Mouse (Mus musculus) ovary, postnatal 10 days (tissue): Measurements from ENCODE around the gene Saxo1.
A peak's percentile ranks its signal among the peaks of the same experiment; 100 is the strongest.

Experiments
- DNase-seq: peaks from one replicate; pipeline ENCODE4 v3.0.0; 2022; ENCODE audit warnings: low spot score

The Saxo1 gene

DNA sequence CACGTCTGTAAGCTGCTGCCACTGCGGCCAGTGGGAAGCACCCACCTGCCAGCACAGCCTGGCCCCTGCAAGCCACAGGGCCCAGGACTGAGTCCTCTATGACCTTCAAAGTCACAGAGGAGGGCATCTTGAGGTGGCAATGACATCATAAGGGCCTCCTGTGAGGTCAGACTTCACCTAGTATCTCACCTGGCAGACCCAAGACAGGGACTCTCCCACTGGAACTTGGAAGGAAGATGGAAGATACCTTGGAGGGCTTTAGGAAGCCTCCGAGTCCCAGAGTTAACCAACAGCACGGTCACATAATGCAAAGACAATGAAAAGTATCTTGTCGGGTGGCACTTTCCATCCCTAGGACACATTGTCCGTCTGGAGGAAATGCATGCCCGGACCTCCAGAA is at the start of gene Saxo1:
Saxo1 (minus strand) TSS at position 101 of the 400 bp plus-strand sequence.
- DNase-seq = no peak

GRCm38 (mm10) chr4:86591304-86591703 is 33.2 kb upstream of the Saxo1 start:
- DNase-seq = no peak

- no peak for DNase-seq
These were observed 30.1 kb upstream of the Saxo1 start for GRCm38 (mm10) chr4:86588236-86588635.

- DNase-seq = no peak
These were observed 22.5 kb upstream of the Saxo1 start for GRCm38 (mm10) chr4:86580591-86580990.

- DNase-seq = no peak
These were observed 21.9 kb upstream of the Saxo1 start for GRCm38 (mm10) chr4:86580056-86580455.

DNA sequence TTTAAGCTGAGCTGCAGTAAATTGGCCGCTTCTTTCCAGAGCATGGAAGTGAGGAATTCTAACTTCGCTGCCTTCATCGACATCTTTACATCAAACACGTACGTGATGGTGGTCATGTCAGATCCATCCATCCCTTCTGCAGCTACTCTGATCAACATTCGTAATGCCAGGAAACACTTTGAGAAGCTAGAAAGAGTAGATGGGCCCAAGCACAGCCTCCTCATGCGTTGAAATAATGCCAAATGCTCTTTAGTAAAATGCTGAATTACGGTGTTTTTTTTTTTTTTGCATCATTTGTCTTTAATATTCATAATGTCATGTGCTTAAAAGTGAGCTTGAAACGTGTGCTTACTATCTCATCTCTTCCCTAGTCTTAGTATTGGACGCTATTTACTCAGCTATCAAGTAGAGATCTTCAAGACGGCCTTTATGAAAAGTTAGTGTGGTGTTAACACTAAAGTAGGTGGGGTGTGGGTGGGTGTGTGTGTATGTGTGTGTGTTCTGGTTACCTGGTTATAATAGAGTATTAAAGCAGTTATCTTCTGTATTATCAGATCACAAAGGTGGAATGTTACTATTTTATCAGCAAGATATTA is 18.6 kb upstream of the Saxo1 start:
- no peak for DNase-seq

- DNase-seq = no peak
These were observed 18.0 kb upstream of the Saxo1 start for GRCm38 (mm10) chr4:86576120-86576541.

- peak; percentile 93 for DNase-seq
These were observed 17.3 kb upstream of the Saxo1 start, which contains the start of gene Rraga for GRCm38 (mm10) chr4:86575283-86575983. TSS of gene Rraga (plus strand) at chr4:86575668.

GRCm38 (mm10) chr4:86574939-86575282 is 16.8 kb upstream of the Saxo1 start:
- DNase-seq = no peak

DNA sequence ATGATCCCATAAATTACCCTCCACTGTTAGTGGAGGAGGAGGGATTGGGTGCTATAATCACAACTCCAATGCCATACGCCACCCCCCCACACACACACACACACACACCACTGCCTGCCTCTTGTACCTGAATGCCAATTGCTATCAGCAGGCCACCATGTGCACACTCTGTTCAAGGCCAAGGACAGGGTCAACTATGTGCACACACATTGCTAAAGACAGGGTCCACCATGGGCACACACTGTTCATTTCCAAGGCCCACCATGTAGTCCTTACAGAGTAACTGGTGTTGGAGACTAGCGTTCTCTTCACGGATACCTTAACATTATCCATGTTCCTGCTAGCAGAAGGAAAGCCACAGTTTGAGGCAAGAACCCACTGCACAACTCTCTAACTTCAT is 2.9 kb upstream of the Saxo1 start:
- no peak for DNase-seq

DNA sequence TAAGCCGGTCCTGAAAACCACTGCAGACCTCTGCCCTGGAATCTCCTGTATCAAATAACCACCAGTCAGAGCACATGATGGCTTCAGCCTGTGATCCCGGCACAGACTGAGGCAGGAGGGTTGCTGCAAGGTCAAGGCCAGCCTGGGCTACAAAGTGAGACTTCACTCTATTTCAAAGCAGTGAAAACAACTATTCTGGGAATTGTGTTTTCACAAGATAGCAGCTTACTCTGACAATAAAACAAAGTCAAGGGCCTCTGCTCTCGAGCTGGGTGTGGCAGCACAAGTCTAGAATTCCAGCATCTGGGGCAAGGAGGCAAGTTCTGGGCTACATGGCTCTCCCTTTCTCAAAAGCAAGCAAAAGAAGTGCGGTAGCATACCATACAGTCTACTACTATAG is 878 bp upstream of the Saxo1 start:
- DNase-seq = no peak

DNA sequence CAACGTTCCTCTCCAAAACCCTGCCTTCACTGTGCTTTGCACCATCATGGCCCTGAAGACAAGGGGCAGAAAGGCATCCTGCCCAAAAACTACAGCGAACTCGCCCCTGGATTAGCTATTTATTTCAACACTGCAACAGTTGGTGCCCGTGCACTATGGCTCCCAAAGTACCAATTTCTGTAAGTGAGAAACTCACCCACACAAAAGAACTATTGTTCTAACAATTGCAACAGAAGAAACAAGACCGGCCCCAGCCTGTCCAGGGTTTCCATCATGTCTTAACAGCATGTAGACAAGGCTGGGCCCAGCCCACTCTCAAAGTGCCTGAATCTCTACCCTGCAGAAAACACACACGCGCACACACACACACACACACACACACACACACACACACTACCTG is 757 bp downstream of the Saxo1 start:
- DNase-seq = no peak

- no peak for DNase-seq
These were observed 3.0 kb downstream of the Saxo1 start for GRCm38 (mm10) chr4:86555035-86555707.

- no peak for DNase-seq
These were observed 9.8 kb downstream of the Saxo1 start for GRCm38 (mm10) chr4:86548332-86548731.

DNA sequence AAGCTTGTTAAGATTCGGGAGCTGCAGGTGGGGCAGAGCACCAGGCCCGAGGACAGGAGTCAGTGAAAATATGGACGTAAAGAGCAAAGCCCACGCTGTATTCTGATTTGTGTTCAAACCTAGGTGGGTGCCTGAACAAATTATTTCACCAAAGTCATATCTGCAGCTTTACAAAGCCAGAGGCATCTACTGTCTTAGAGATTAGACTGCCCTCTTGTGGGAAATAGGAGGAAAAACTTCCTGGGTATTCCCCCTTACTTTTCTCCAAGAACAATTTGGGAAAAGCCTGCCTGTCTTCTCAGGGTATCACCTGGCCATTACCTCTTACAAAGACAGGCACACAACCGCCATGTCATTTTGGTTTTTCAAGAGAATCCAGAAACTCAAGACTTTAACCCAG is 12.5 kb downstream of the Saxo1 start:
- DNase-seq = no peak

- DNase-seq = no peak
These were observed 14.1 kb downstream of the Saxo1 start for GRCm38 (mm10) chr4:86543999-86544398.

GRCm38 (mm10) chr4:86541573-86541972 is 16.6 kb downstream of the Saxo1 start:
- DNase-seq = no peak

- DNase-seq = no peak
These were observed 19.2 kb downstream of the Saxo1 start for GRCm38 (mm10) chr4:86538936-86539335.

- no peak for DNase-seq
These were observed 20.2 kb downstream of the Saxo1 start for GRCm38 (mm10) chr4:86537972-86538371.

GRCm38 (mm10) chr4:86534091-86534481 is 24.0 kb downstream of the Saxo1 start:
- DNase-seq = no peak

DNA sequence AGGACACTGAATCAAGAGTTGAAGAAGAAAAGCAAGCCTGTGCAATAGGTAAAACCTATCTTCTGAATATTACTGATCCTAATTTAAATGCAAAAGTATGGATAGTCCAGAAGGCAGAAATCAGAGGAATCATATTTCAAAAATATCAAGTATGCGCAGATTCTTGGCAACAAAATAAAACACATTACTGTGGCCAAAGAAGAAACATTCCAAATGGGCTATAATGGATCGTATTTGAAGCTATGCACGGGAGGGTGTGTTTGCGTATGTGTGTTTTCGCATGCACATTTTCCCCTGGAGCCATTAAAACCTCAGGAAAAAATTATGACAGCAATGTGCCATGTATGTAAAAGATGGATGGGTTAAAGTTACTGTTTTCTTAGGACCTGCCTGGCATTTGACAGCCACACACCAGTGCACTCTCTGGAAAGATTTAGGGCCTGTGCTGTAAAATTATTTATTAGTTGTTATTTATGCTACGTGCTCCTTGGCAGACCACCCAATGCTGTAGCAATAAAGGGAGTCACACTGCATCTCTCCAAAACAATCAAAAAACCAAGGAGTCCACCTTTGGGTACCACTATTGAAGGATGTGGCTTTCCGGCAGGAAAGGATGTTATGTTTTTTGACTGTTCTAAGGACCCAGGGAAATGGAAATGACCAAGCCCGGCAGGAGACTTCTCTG is 24.6 kb downstream of the Saxo1 start:
- DNase-seq = no peak

GRCm38 (mm10) chr4:86529161-86529560 is 29.0 kb downstream of the Saxo1 start:
- DNase-seq = no peak
